Mouse (Mus musculus): ENCODE measurements around the gene Prss2. TPM values are rescaled to one million over a fixed set of nuclear protein-coding genes. Genes with fewer than 3 reads are reported as not detected.

Gene Prss2
- not detected for polyA plus RNA-seq (2014; fragmentation: Illumina TruSeq; extraction: RNeasy Lipid Tissue Mini Kit (QIAGEN cat#74804); ENCODE audit: low read depth, low replicate concordance)

GRCm38 (mm10) chr6:41521487-41521886, at the start of gene Prss2:
TSS of gene Prss2 (plus strand) at chr6:41521787.

Other genes starting within 250 kb of the Prss2 start
- gene Try4, start 219.5 kb upstream of the Prss2 start, polyA plus RNA-seq (2014; fragmentation: Illumina TruSeq; extraction: RNeasy Lipid Tissue Mini Kit (QIAGEN cat#74804); ENCODE audit: low read depth, low replicate concordance) = not detected
- not detected for gene Try5, start 204.9 kb upstream of the Prss2 start, polyA plus RNA-seq (2014; fragmentation: Illumina TruSeq; extraction: RNeasy Lipid Tissue Mini Kit (QIAGEN cat#74804); ENCODE audit: low read depth, low replicate concordance)
- not detected for gene Try10, start 167.7 kb upstream of the Prss2 start, polyA plus RNA-seq (2014; fragmentation: Illumina TruSeq; extraction: RNeasy Lipid Tissue Mini Kit (QIAGEN cat#74804); ENCODE audit: low read depth, low replicate concordance)
- gene Prss3, start 144.1 kb upstream of the Prss2 start, polyA plus RNA-seq (2014; fragmentation: Illumina TruSeq; extraction: RNeasy Lipid Tissue Mini Kit (QIAGEN cat#74804); ENCODE audit: low read depth, low replicate concordance) = not detected
- gene Gm5771, start 129.4 kb upstream of the Prss2 start, polyA plus RNA-seq (2014; fragmentation: Illumina TruSeq; extraction: RNeasy Lipid Tissue Mini Kit (QIAGEN cat#74804); ENCODE audit: low read depth, low replicate concordance) = not detected
- not detected for gene Gm10334, start 75.6 kb upstream of the Prss2 start, polyA plus RNA-seq (2014; fragmentation: Illumina TruSeq; extraction: RNeasy Lipid Tissue Mini Kit (QIAGEN cat#74804); ENCODE audit: low read depth, low replicate concordance)
- not detected for gene Prss1, start 62.9 kb upstream of the Prss2 start, polyA plus RNA-seq (2014; fragmentation: Illumina TruSeq; extraction: RNeasy Lipid Tissue Mini Kit (QIAGEN cat#74804); ENCODE audit: low read depth, low replicate concordance)
- gene Ephb6, start 83.7 kb downstream of the Prss2 start, polyA plus RNA-seq (2014; fragmentation: Illumina TruSeq; extraction: RNeasy Lipid Tissue Mini Kit (QIAGEN cat#74804); ENCODE audit: low read depth, low replicate concordance) = 1.6 TPM
- not detected for gene Trpv6, start 114.6 kb downstream of the Prss2 start, polyA plus RNA-seq (2014; fragmentation: Illumina TruSeq; extraction: RNeasy Lipid Tissue Mini Kit (QIAGEN cat#74804); ENCODE audit: low read depth, low replicate concordance)
- gene Trpv5, start 159.0 kb downstream of the Prss2 start, polyA plus RNA-seq (2014; fragmentation: Illumina TruSeq; extraction: RNeasy Lipid Tissue Mini Kit (QIAGEN cat#74804); ENCODE audit: low read depth, low replicate concordance) = not detected
- gene Llcfc1, start 162.6 kb downstream of the Prss2 start, polyA plus RNA-seq (2014; fragmentation: Illumina TruSeq; extraction: RNeasy Lipid Tissue Mini Kit (QIAGEN cat#74804); ENCODE audit: low read depth, low replicate concordance) = not detected
- gene Kel, start 182.6 kb downstream of the Prss2 start, polyA plus RNA-seq (2014; fragmentation: Illumina TruSeq; extraction: RNeasy Lipid Tissue Mini Kit (QIAGEN cat#74804); ENCODE audit: low read depth, low replicate concordance) = not detected

All from heart, adult 10 weeks (tissue).